Mouse (Mus musculus): ENCODE data around the gene Krtap19-4. TPM values are rescaled to one million over a fixed set of nuclear protein-coding genes. Genes with fewer than 3 reads are reported as not detected.

The Krtap19-4 gene
- polyA plus RNA-seq, 1 experiment from 2014 or later: not detected

- no peak overlapping the region for H3K4me3 ChIP-seq (ENCODE audit: low read length)
- H3K9ac ChIP-seq (ENCODE audit: low read length): no peak overlapping the region
- ATAC-seq (ENCODE audit: low read depth): no peak
- no peak overlapping the region for H3K27ac ChIP-seq (ENCODE audit: low read length)
- H3K27me3 ChIP-seq (ENCODE audit: control insufficient read depth, insufficient read depth, low read depth, low read length): no peaks in the 10 kb centered on the region
- no peak overlapping the region for H3K4me2 ChIP-seq (ENCODE audit: low read depth, low read length)
- WGBS: 79% methylated on average over 4 of the region's 4 CpGs
- H3K36me3 ChIP-seq (ENCODE audit: control insufficient read depth, insufficient read depth, low read length): no peaks in the 10 kb centered on the region
- no peaks in the 10 kb centered on the region for H3K9me3 ChIP-seq (ENCODE audit: control insufficient read depth, low read length)
- no peaks in the 10 kb centered on the region for H3K4me1 ChIP-seq (replicated peaks; ENCODE audit: control insufficient read depth, insufficient read depth, low read length)
Observed at GRCm38 (mm10) chr16:88848558-88848957, 36.3 kb downstream of the Krtap19-4 start.

GRCm38 (mm10) chr16:88847363-88847762 lies 37.5 kb downstream of the Krtap19-4 start:
- WGBS: 84% methylated on average over 1 of the region's 1 CpGs
- Histone ChIP-seq H3K4me2 (ENCODE audit: low read depth, low read length) (no peak overlapping the region), H3K9me3 (ENCODE audit: control insufficient read depth, low read length) (no peaks in the 10 kb centered on the region), H3K9ac (ENCODE audit: low read length) (no peak overlapping the region), H3K4me3 (ENCODE audit: low read length) (no peak overlapping the region), H3K4me1 (replicated peaks; ENCODE audit: control insufficient read depth, insufficient read depth, low read length) (no peaks in the 10 kb centered on the region), H3K36me3 (ENCODE audit: control insufficient read depth, insufficient read depth, low read length) (no peaks in the 10 kb centered on the region), H3K27me3 (ENCODE audit: control insufficient read depth, insufficient read depth, low read depth, low read length) (no peaks in the 10 kb centered on the region), H3K27ac (ENCODE audit: low read length) (no peak overlapping the region)
- no peak for ATAC-seq (ENCODE audit: low read depth)

Other genes with a start within 250 kb of the Krtap19-4 start
- not detected in 2 replicates for gene Krtap26-1, start 237.3 kb downstream of the Krtap19-4 start, polyA plus RNA-seq (2015; fragmentation: Nextera tagmentation; extraction: Ambion mirVana)
- not detected in 2 replicates for gene Krtap27-1, start 213.4 kb downstream of the Krtap19-4 start, polyA plus RNA-seq (2015; fragmentation: Nextera tagmentation; extraction: Ambion mirVana)
- gene 2310061N02Rik, start 177.1 kb downstream of the Krtap19-4 start, polyA plus RNA-seq (2015; fragmentation: Nextera tagmentation; extraction: Ambion mirVana): not detected in 2 replicates
- not detected in 2 replicates for gene Krtap13-1, start 156.2 kb downstream of the Krtap19-4 start, polyA plus RNA-seq (2015; fragmentation: Nextera tagmentation; extraction: Ambion mirVana)
- 1.9 TPM in 1 of 2 replicates, not detected in the other for gene Krtap13, start 133.5 kb downstream of the Krtap19-4 start, polyA plus RNA-seq (2015; fragmentation: Nextera tagmentation; extraction: Ambion mirVana)
- 1.7 TPM in 1 of 2 replicates, not detected in the other for gene 2310034C09Rik, start 126.2 kb downstream of the Krtap19-4 start, polyA plus RNA-seq (2015; fragmentation: Nextera tagmentation; extraction: Ambion mirVana)
- not detected in 2 replicates for gene 2310057N15Rik, start 110.9 kb downstream of the Krtap19-4 start, polyA plus RNA-seq (2015; fragmentation: Nextera tagmentation; extraction: Ambion mirVana)
- gene Gm5965, start 107.2 kb downstream of the Krtap19-4 start, polyA plus RNA-seq (2015; fragmentation: Nextera tagmentation; extraction: Ambion mirVana): not detected in 2 replicates
- 0.94 TPM in 1 of 2 replicates, not detected in the other for gene Gm20741, start 72.9 kb downstream of the Krtap19-4 start, polyA plus RNA-seq (2015; fragmentation: Nextera tagmentation; extraction: Ambion mirVana)
- not detected in 2 replicates for gene Krtap15, start 64.9 kb downstream of the Krtap19-4 start, polyA plus RNA-seq (2015; fragmentation: Nextera tagmentation; extraction: Ambion mirVana)
- not detected in 2 replicates for gene Krtap14, start 58.9 kb downstream of the Krtap19-4 start, polyA plus RNA-seq (2015; fragmentation: Nextera tagmentation; extraction: Ambion mirVana)
- gene Krtap19-1, start 15.7 kb downstream of the Krtap19-4 start, polyA plus RNA-seq (2015; fragmentation: Nextera tagmentation; extraction: Ambion mirVana): not detected in 2 replicates
- gene Krtap19-2, start 10.8 kb downstream of the Krtap19-4 start, polyA plus RNA-seq (2015; fragmentation: Nextera tagmentation; extraction: Ambion mirVana): not detected in 2 replicates
- not detected in 2 replicates for gene Krtap19-3, start 7.1 kb downstream of the Krtap19-4 start, polyA plus RNA-seq (2015; fragmentation: Nextera tagmentation; extraction: Ambion mirVana)
- not detected in 2 replicates for gene Krtap19-5, start 11.4 kb upstream of the Krtap19-4 start, polyA plus RNA-seq (2015; fragmentation: Nextera tagmentation; extraction: Ambion mirVana)
- gene Krtap19-9b, start 47.2 kb upstream of the Krtap19-4 start, polyA plus RNA-seq (2015; fragmentation: Nextera tagmentation; extraction: Ambion mirVana): not detected in 2 replicates
- gene Krtap16-3, start 77.8 kb upstream of the Krtap19-4 start, polyA plus RNA-seq (2015; fragmentation: Nextera tagmentation; extraction: Ambion mirVana): not detected in 2 replicates
- not detected in 2 replicates for gene Krtap22-2, start 125.7 kb upstream of the Krtap19-4 start, polyA plus RNA-seq (2015; fragmentation: Nextera tagmentation; extraction: Ambion mirVana)
- gene Gm10229, start 130.2 kb upstream of the Krtap19-4 start, polyA plus RNA-seq (2015; fragmentation: Nextera tagmentation; extraction: Ambion mirVana): not detected in 2 replicates
- not detected in 2 replicates for gene Krtap6-1, start 146.6 kb upstream of the Krtap19-4 start, polyA plus RNA-seq (2015; fragmentation: Nextera tagmentation; extraction: Ambion mirVana)
- gene Gm10228, start 156.4 kb upstream of the Krtap19-4 start, polyA plus RNA-seq (2015; fragmentation: Nextera tagmentation; extraction: Ambion mirVana): not detected in 2 replicates
- gene Krtap6-5, start 162.8 kb upstream of the Krtap19-4 start, polyA plus RNA-seq (2015; fragmentation: Nextera tagmentation; extraction: Ambion mirVana): not detected in 2 replicates
- not detected in 2 replicates for gene 1110025L11Rik, start 178.9 kb upstream of the Krtap19-4 start, polyA plus RNA-seq (2015; fragmentation: Nextera tagmentation; extraction: Ambion mirVana)
- gene Krtap6-3, start 198.9 kb upstream of the Krtap19-4 start, polyA plus RNA-seq (2015; fragmentation: Nextera tagmentation; extraction: Ambion mirVana): not detected in 2 replicates

All from lung, embryonic 16.5 days (tissue).